Mouse (Mus musculus) duodenum, adult 2 months (tissue): ENCODE results near the gene Arl2bp. TPM values are rescaled to one million over a fixed set of nuclear protein-coding genes. Genes with fewer than 3 reads are reported as not detected.

Experiments used
- polyA plus RNA-seq: library from polyadenylated mRNA; depleted of rRNA; stranded (reverse); fragments of >200 nt; gene quantifications from 2 replicates; pipeline ENCODE4 v1.2.3, GENCODE M21; 2012; ENCODE audit warnings: low replicate concordance; rRNA removed

The Arl2bp gene
- 45.4 and 52.0 TPM in 2 replicates for polyA plus RNA-seq

GRCm38 (mm10) chr8:94666456-94667308 is at the start of gene Arl2bp:
Gene Arl2bp, plus strand, starts transcription at chr8:94666600.

DNA sequence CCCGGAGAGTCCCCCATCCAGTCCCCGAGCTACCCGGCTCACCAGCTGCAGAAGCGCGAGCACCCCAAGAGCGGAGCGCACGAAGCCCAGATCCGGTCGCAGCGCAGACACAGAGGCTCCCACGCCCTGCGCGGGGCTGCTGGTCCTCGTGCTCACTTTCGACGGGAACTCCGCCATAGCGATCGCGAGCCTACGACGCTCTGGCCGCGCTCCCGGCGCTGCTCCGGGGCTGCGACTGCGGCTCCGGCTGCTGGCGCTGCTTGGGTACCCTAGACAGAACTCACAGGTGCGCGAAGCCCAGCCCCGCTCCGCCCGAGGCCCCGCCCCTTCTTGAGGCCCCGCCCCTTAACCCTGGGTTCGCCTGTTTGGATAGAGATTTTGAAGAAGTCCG is 29.6 kb downstream of the Arl2bp start, which contains the start of gene Pllp:
Gene Pllp (minus strand): TSS at position 285 of the 391 bp plus-strand sequence.

Other genes starting within 250 kb of the Arl2bp start
- gene Nlrc5, start 232.2 kb upstream of the Arl2bp start, polyA plus RNA-seq = 2.8 and 4.5 TPM in 2 replicates
- gene Cpne2, start 133.6 kb upstream of the Arl2bp start, polyA plus RNA-seq = 44.4 and 101 TPM in 2 replicates
- gene Rspry1, start 64.7 kb upstream of the Arl2bp start, polyA plus RNA-seq = 1.6 and 1.9 TPM in 2 replicates
- 23.5 and 24.4 TPM in 2 replicates for gene Fam192a, start 64.6 kb upstream of the Arl2bp start, polyA plus RNA-seq
- gene Pllp, start 29.7 kb downstream of the Arl2bp start, polyA plus RNA-seq = 48.1 and 54.6 TPM in 2 replicates
- gene Ccl22, start 79.0 kb downstream of the Arl2bp start, polyA plus RNA-seq = 1.0 and 3.1 TPM in 2 replicates
- gene Cx3cl1, start 105.4 kb downstream of the Arl2bp start, polyA plus RNA-seq = 115 and 144 TPM in 2 replicates
- gene Ccl17, start 143.9 kb downstream of the Arl2bp start, polyA plus RNA-seq = 1.1 TPM in 1 of 2 replicates, not detected in the other
- gene Coq9, start 171.7 kb downstream of the Arl2bp start, polyA plus RNA-seq = 237 and 242 TPM in 2 replicates
- 77.8 and 124 TPM in 2 replicates for gene Ciapin1, start 171.8 kb downstream of the Arl2bp start, polyA plus RNA-seq
- gene Polr2c, start 190.8 kb downstream of the Arl2bp start, polyA plus RNA-seq = 36.8 and 50.6 TPM in 2 replicates
- gene Dok4, start 209.7 kb downstream of the Arl2bp start, polyA plus RNA-seq = 43.2 and 98.0 TPM in 2 replicates